Comparison of ENCODE assay signal across 11 mouse cellular contexts in genomic region chr5:98081204-98081603, GRCm38 (mm10).
"Had no signal": no experiment of that assay in that cellular context is flagged by ENCODE, and none has a peak within 500 bp of the region (broad histone marks: within the 10 kb centered on the region; RNA-seq: fewer than 3 reads in every experiment).

No protein-coding gene starts in this region.

- DNase-seq: lung, adult 18-20 months; lung, embryonic 14.5 days; lung, postnatal 10 days; lung, postnatal 4 days; midbrain, embryonic 14.5 days; retina, postnatal 1 day; right cerebral cortex, postnatal 14 days; spleen, adult 18-20 months; thymus, adult 2 months; thymus, postnatal 36 days had no signal

- ATAC-seq: midbrain, embryonic 16.5 days had no signal
